Mouse (Mus musculus) left cerebral cortex, postnatal 14 days (tissue): Measurements from ENCODE around the gene Olfr1128. TPM values are rescaled to one million over a fixed set of nuclear protein-coding genes. Genes with fewer than 3 reads are reported as not detected.
"Not testable (repeated sequence)": the region's sequence is repeated elsewhere in the genome, so short reads cannot be mapped to it uniquely, and the experiment has no call there.

Source experiments
- DNase-seq, 2 experiments: peaks; one replicate each; pipeline ENCODE4 v3.0.0; 2021 to 2022; ENCODE audit warnings: low spot score in 2 of 2, mixed read lengths in 1 of 2
- intact Hi-C: fragments of 180-260 bp; cut with DNase I; formaldehyde crosslinking; loops from one replicate; pipeline ENCODE4 v1.15.1; 2025
- long read RNA-seq, 2 experiments: library from polyadenylated mRNA; stranded (forward); transcript quantifications; one replicate each; pipeline ENCODE4 v2.0.0; 2021
- total RNA-seq, 2 experiments: library from RNA; stranded (reverse); gene quantifications; 2 replicates each; pipeline ENCODE4 v1.2.3; 2021

The Olfr1128 gene
- total RNA-seq: not detected
- long read RNA-seq, experiment 1: 0 reads
- long read RNA-seq, experiment 2: 0 reads

DNA sequence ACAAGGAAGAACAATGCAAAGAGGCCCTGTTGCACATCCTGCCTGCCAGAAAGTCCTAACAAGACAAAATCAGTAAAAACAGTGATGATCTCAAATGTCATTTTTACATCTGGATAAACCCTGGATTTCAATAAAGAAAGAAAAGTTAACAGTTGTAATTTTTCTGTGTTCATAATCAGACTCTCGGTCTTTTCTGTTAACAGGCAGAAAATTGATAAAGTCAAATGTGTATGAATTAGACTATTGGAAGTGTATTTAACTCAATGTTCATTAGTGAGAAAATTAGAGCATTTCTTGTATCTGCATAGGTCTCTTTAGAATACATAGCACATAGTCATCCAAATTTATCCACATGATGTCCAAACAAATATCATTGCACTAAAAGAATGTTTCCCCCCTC, at the start of gene Olfr1128:
TSS of gene Olfr1128 (minus strand) at position 101 of the 400 bp plus-strand sequence.
- no peak for DNase-seq
- intact Hi-C loops: no loop called here

DNA sequence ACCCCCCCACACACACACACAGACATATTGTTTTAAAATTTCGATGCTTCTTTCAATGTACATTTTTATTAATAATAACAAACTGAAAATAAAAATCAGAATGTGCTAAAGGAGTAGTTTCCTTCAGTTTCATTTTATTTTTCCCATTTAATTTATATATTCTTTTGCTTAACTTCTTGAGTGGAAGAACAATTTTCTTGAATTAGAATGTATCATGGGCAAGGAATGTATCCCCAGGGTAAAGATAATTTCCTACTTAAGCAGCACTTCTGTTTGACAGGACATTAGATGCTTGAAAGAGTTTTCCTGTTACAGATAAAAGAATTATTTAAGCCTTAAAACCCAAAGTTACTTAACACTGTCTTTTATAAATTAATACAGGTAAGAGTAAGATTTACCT, 28.3 kb upstream of the Olfr1128 start, which contains the start of gene Olfr1129:
TSS of gene Olfr1129 (plus strand) at position 301 of the 400 bp plus-strand sequence.
- intact Hi-C loops, DNase-seq: not testable (repeated sequence)

DNA sequence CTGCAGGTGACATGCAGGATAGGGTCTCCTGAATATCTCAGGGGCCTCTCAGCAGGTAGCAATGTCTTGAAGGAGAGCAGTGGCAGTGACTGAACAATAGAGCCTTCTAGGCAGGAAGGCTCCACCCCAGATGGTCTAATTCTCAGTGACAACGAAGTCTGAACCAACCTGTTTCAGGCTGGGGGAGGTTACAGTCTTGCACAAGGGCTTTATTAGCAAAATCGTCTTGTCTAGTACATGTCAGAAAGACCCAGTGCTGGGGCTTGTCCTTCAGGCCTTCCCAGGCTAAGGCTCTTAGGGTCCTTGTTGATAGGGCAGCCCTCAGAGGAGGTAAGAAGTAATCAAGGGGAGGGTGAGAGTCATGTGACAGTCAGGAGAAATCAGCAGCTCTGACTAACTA, 10.5 kb downstream of the Olfr1128 start:
- intact Hi-C loops: no loop called here
- no peak for DNase-seq

DNA sequence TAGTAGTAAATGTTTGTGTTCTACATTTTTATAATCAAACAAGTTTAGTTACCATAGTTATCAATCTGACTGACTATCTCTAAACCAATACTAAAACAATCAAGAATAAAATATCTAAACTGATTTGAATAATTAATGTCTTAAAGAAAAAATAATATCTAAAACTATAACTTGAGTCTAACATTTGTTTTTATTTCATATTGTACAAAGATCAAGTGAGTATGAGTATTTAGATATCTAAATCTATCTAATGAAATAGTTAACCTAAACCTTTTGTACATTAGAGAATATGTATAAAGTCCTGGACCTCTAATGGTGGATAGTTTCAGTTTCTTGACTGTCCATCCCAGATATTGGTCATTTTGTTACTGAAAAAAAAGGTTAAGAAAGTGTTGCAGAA, 13.8 kb downstream of the Olfr1128 start, which contains the start of gene Olfr153:
TSS of gene Olfr153 (plus strand) at position 301 of the 400 bp plus-strand sequence.
- no peak for DNase-seq
- intact Hi-C loops: no loop called here

DNA sequence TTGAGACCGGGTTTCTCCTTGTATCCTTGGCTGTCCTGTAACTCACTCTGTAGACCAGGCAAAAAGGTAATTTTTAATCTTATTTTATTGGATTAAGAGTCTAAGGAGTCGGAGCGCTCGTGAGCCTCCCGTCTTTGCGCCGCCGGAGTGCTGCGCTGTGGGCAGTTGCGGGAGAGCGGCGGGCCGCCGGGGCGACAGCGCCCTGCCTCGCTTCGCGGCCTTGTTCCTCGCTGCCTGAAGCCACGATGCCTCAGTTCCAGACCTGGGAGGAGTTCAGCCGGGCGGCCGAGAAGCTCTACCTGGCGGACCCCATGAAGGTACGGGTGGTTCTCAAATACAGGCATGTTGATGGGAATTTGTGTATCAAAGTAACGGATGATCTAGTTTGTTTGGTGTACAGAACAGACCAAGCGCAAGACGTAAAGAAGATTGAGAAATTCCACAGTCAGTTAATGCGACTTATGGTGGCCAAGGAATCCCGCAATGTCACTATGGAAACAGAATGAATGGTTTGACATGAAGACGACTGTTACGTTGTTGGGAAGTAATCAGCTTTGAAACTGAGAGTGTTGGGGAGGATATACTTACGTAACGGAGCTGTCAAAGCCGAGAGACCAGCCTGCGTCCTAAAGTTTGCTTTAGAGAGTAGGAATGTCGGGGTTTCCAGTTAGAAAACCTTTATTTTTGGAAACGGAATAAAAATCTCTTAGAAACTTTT, 19.3 kb downstream of the Olfr1128 start:
- intact Hi-C loops: not testable (repeated sequence)
- peak in 1 of 2 experiments; percentile 4 for DNase-seq

DNA sequence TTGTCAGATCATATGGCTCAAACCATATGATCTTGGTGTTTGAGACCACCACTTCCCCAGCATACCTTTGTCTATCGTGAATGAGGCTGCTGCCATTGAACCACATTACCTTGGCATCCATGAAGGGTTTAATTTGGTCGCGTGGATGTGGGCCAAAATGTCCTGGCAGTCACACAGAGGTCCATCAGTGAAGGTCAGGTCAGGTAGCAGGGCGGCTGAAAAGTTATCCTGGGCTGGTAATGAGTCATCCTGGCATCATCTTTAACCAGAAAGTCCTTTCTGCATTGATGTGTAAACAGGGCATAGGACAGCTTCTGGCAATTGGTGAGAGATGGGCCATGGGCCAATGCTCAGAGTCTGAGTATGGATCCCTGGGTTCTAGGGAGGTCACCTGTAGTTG, 24.7 kb downstream of the Olfr1128 start:
- intact Hi-C loops: no loop called here
- no peak for DNase-seq

DNA sequence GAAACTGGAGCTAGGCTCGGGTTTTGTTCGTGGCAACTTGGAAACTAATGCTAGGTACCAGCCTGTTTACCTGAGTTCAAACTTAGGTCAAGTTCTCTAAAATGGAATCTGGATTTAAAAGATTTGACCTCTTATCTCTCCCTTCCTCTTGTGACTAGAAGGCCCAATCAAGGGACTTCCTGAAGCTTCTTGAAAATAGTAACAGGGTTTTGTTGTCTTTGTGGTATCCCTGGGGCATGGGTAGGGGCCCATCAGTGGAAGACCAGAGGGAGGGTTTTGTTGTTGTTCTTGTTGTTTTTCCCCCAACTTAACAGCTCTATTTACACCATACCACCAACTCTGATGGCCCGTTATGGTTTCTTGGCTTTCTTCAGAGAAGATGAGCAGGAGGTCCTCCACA, 28.8 kb downstream of the Olfr1128 start:
- no peak for DNase-seq
- intact Hi-C loops: no loop called here

DNA sequence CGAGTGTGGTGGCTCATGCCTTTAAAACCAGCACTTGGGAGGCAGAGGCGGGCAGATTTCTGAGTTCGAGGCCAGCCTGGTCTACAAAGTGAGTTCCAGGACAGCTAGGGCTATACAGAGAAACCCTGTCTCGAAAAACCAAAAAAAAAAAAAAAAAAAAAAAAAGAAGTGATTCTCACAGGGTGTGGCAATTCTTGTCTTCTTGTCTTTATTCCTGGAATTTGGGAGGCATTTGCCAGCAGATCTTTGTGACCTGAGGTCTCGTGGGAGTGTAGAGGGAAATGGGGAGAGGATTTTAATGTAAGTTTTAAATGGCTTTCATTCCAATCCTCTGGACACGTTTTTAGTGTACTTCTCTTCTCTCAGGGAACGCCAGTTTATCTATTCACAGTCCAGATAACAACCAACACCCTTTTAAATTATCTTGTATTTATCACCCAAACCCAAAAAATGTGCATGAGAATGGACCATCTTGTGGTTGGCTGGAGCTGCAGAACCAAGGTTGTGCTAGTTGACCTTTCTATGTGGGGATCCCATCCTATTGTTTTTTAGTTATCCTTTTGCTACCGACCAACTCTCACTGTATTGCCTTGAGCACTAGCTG, 29.8 kb downstream of the Olfr1128 start:
- intact Hi-C loops: no loop called here
- no peak for DNase-seq

DNA sequence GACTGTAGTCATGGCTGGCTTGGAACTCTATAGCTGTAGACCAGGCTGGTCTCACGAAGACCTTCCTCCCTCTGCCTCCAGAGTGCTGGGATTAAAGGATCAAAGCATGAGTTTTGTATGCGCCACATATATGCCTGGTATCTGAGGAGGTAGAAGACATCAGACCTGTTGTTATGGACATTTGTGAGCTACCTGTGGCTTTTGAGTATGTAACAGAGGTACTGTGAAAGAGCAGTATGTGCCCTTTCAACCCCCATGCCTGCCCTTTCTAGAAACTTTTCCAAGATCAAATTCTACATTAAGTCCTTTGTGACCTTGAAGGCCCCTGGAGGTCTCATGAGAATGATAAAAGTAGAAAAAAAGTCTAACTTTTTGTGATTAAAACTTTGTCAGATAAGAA, 30.3 kb downstream of the Olfr1128 start:
- DNase-seq: no peak
- intact Hi-C loops: no loop called here

DNA sequence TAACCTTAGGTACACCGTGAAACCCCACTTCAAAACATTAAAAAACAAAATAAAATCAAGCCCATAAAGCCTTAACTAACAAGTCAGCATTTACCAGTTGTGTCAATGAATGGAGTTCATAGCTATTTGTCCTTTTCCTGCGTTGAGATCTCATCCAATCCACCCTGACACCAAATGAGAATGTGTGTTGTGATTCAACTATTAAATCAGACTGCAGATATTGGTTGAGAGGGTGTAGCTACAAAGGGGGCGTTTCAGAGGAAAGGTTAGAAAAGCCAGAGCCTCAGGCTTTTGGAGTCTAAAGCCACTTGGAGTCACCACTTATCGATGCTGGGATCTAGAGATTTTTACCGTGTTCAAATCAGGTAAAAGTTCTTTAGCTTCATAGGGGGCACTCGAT, 39.1 kb downstream of the Olfr1128 start, which contains the start of gene Pramel6:
TSS of gene Pramel6 (plus strand) at position 301 of the 400 bp plus-strand sequence.
- DNase-seq: no peak
- intact Hi-C loops: no loop called here

DNA sequence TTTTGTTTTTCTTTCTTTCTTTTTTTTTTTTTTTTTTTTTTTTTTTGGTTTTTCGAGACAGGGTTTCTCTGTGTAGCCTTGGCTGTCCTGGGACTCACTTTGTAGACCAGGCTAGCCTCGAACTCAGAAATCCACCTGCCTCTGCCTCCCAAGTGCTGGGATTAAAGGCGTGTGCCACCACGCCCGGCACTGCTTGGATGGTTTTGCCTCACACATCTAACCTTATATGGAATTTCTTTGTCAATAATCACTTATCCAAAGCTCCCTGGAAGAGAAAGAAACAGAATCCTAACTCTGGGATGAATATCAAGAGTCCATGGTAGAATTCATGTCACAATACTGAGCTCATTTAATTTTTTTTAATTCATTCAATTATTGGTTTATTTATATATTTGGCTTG, 48.3 kb downstream of the Olfr1128 start, which contains the start of gene Pramel7:
TSS of gene Pramel7 (minus strand) at position 101 of the 400 bp plus-strand sequence.
- DNase-seq, intact Hi-C loops: not testable (repeated sequence)

Other genes starting within 250 kb of the Olfr1128 start
- not detected for gene Olfr1118, start 238.0 kb downstream of the Olfr1128 start, total RNA-seq
- not detected for gene Olfr1120, start 190.7 kb downstream of the Olfr1128 start, total RNA-seq
- not detected for gene Olfr1121, start 175.6 kb downstream of the Olfr1128 start, total RNA-seq
- gene Olfr1122, start 159.7 kb downstream of the Olfr1128 start, total RNA-seq: under 1 TPM in 1 of 2 experiments, not detected in 1; 0.07 TPM
- gene Olfr1123, start 128.9 kb downstream of the Olfr1128 start, total RNA-seq: not detected
- not detected for gene Olfr1124, start 115.3 kb downstream of the Olfr1128 start, total RNA-seq
- not detected for gene Olfr1126, start 91.6 kb downstream of the Olfr1128 start, total RNA-seq
- gene Pramel7, start 48.4 kb downstream of the Olfr1128 start, total RNA-seq: not detected
- not detected for gene Pramel6, start 39.0 kb downstream of the Olfr1128 start, total RNA-seq
- not detected for gene Olfr153, start 13.7 kb downstream of the Olfr1128 start, total RNA-seq
- gene Olfr1129, start 28.4 kb upstream of the Olfr1128 start, total RNA-seq: not detected
- gene Olfr1130, start 60.7 kb upstream of the Olfr1128 start, total RNA-seq: not detected
- gene Olfr1131, start 81.6 kb upstream of the Olfr1128 start, total RNA-seq: not detected
- not detected for gene Olfr1132, start 92.0 kb upstream of the Olfr1128 start, total RNA-seq
- gene Olfr1133, start 101.8 kb upstream of the Olfr1128 start, total RNA-seq: not detected
- not detected for gene Olfr1134, start 112.9 kb upstream of the Olfr1128 start, total RNA-seq
- gene Olfr1135, start 128.1 kb upstream of the Olfr1128 start, total RNA-seq: not detected
- gene Olfr1136, start 148.4 kb upstream of the Olfr1128 start, total RNA-seq: not detected
- not detected for gene Olfr1137, start 167.6 kb upstream of the Olfr1128 start, total RNA-seq
- gene Olfr1138, start 194.4 kb upstream of the Olfr1128 start, total RNA-seq: not detected
- gene Olfr1140, start 198.2 kb upstream of the Olfr1128 start, total RNA-seq: not detected
- gene Olfr1141, start 208.4 kb upstream of the Olfr1128 start, total RNA-seq: not detected
- gene Olfr152, start 233.9 kb upstream of the Olfr1128 start, total RNA-seq: not detected